Mouse (Mus musculus) liver, embryonic 13.5 days (tissue): ENCODE measurements around the gene Llgl2. TPM values are rescaled to one million over a fixed set of nuclear protein-coding genes. Genes with fewer than 3 reads are reported as not detected.

Source experiments
- ATAC-seq: fragments of 200-750 bp; cut with Nextera tagmentation; 2 replicates; pipeline ENCODE4 v1.8.0; 2017; ENCODE audit warnings: low read depth, mild to moderate bottlenecking, moderate number of reproducible peaks, moderate library complexity
- DNase-seq: peaks from one replicate; pipeline ENCODE4 v3.0.0; 2022
- H3K27ac ChIP-seq: fragments of 300-500 bp; sonication (generic); 2 replicates; pipeline ENCODE4 v1.5.1; 2015; ENCODE audit warnings: moderate library complexity, mild to moderate bottlenecking, inconsistent platforms
- H3K27me3 ChIP-seq: fragments of 300-500 bp; sonication (generic); 2 replicates; pipeline ENCODE4 v1.6.1; 2015; ENCODE audit warnings: mild to moderate bottlenecking, inconsistent platforms
- H3K36me3 ChIP-seq: fragments of 300-500 bp; sonication (generic); 2 replicates; pipeline ENCODE4 v1.6.1; 2015; ENCODE audit warnings: mild to moderate bottlenecking, inconsistent platforms
- H3K4me1 ChIP-seq: fragments of 300-500 bp; sonication (generic); replicated peaks from 2 replicates; pipeline ENCODE4 v1.6.1; 2015; ENCODE audit warnings: inconsistent platforms
- H3K4me2 ChIP-seq: fragments of 300-500 bp; sonication (generic); 2 replicates; pipeline ENCODE4 v1.6.1; 2015; ENCODE audit warnings: inconsistent platforms, mild to moderate bottlenecking, moderate library complexity
- H3K4me3 ChIP-seq: fragments of 300-500 bp; sonication (generic); replicated peaks from 2 replicates; pipeline ENCODE4 v1.5.1; 2015; ENCODE audit warnings: mild to moderate bottlenecking, inconsistent platforms
- H3K9ac ChIP-seq: fragments of 300-500 bp; sonication (generic); 2 replicates; pipeline ENCODE4 v1.6.1; 2015; ENCODE audit warnings: mild to moderate bottlenecking, inconsistent platforms
- H3K9me3 ChIP-seq: fragments of 300-500 bp; sonication (generic); replicated peaks from 2 replicates; pipeline ENCODE4 v1.6.1; 2016; ENCODE audit warnings: inconsistent platforms
- WGBS: fragments of 180-500 bp; shearing (Covaris S2); methylation state at CpG from one replicate; pipeline ENCODE4 v1.1.7; 2015; ENCODE audit not compliant: insufficient replicate concordance; 5-methylcytosine and 5-hydroxymethylcytosine counted together
- polyA plus RNA-seq: library from polyadenylated mRNA; unstranded; fragments of >200 nt; fragmentation: Nextera tagmentation; extraction: Ambion mirVana; gene quantifications from 2 replicates; pipeline ENCODE4 v1.2.1, GENCODE M21; 2015

Gene Llgl2
- polyA plus RNA-seq, 1 experiment from 2014 or later = 9.8 TPM

DNA sequence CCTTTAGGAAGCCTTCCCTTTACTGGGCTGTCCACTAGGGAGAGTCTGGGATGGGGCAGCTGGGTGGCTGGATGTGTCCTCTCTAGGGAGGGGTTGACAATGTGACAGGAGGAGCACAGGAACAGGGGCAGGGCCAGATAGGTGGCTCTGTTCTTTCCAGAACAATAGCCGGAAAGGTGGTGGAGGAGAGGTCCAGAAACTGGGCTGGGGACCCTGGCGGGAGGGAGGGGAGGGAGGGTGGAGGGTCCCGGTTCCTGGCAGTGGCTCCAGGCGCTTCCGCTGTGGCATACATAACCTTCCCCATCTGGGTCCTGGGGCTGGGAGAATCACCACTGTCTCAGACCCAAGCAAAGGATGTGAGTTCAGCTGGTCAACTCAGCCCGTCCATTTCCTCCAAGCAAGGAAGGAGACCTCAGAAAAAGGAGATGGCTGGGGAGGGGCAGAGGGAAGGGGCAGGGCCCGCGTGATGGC, 14.5 kb upstream of the Llgl2 start:
- peak overlapping the region; percentile 24 for H3K9ac ChIP-seq
- peak overlapping the region; percentile 50 for H3K27ac ChIP-seq
- no peak overlapping the region for H3K4me3 ChIP-seq
- H3K9me3 ChIP-seq = no peaks in the 10 kb centered on the region
- H3K4me2 ChIP-seq = peak overlapping the region; percentile 95
- H3K4me1 ChIP-seq = peaks cover 91% of the 10 kb centered on the region
- ATAC-seq (no peak), DNase-seq (no peak)
- H3K36me3 ChIP-seq = peaks cover 48% of the 10 kb centered on the region
- 48% methylated on average over 8 of the region's 8 CpGs for WGBS
- H3K27me3 ChIP-seq = no peaks in the 10 kb centered on the region

GRCm38 (mm10) chr11:115810377-115810776, 13.5 kb upstream of the Llgl2 start:
- Histone ChIP-seq H3K27me3 (no peaks in the 10 kb centered on the region), H3K4me3 (peak overlapping the region; percentile 6; the same call in 1 of the 2 replicates), H3K36me3 (peaks cover 38% of the 10 kb centered on the region), H3K4me2 (peak overlapping the region; percentile 95), H3K27ac (peak overlapping the region; percentile 50), H3K9me3 (no peaks in the 10 kb centered on the region), H3K4me1 (peaks cover 86% of the 10 kb centered on the region), H3K9ac (peak overlapping the region; percentile 40)
- ATAC-seq (no peak), DNase-seq (no peak)
- 79% methylated on average over 14 of the region's 14 CpGs for WGBS

DNA sequence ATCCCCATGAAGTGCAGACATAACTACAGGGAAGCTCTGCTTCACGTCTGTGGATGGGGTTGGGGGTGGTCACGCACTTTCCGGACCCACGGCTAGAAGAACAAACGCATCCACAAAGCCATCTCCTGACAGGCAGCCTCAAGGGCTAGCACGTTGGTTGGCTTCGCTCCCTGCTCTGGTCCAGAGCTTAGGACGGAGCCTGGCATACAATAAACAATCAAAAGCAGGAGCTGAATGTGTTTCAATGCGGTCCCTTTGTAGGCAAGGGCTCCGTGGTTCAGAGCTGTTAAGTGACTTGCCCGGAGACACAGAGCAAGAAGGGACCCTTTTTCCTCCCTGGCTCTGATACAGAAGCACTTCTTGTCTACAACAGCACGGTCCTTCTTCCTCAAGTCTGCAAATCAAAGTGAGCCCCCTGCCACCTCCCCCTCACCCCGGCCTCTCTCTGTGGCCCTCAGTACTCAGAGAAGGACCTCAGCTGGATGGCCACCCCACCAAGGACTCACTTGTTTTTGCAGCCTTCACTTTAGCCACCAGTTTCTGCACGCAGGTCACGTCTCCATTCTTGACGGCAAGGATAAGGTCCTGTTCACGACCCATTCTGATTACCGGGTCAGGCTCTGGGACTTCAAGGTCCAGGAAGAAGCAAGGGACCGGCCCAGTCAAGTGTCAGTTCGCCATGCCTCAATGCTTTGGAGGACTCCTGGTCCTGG, 12.3 kb upstream of the Llgl2 start:
- Histone ChIP-seq H3K27ac (peak overlapping the region; percentile 15; the same call in 1 of the 2 replicates), H3K27me3 (no peaks in the 10 kb centered on the region), H3K4me3 (peak overlapping the region; percentile 76), H3K36me3 (peaks cover 35% of the 10 kb centered on the region), H3K9ac (peak overlapping the region; percentile 87; the same call in 1 of the 2 replicates), H3K4me1 (peaks cover 87% of the 10 kb centered on the region), H3K9me3 (no peaks in the 10 kb centered on the region), H3K4me2 (peak overlapping the region; percentile 95)
- no peak for DNase-seq
- WGBS = 86% methylated on average over 20 of the region's 20 CpGs
- no peak for ATAC-seq

DNA sequence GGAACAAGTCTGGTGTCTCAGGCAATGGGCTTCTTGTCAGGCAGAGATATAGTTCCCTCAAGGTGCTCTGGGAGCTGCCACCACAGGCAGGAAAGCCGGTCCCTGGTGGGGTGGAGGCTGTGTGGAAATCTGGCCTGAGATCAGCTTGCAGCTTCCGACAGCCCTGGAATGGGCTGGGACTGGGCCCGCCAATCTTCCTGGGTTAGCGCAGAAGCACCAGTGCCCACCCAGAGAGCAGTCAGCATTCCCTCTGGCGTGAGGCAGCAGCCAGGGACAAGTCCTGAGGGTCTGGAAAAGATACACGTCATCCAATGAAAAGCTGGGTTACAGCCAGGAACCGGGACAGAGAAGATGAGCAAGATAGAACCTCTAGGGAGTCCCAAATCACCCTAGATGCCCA, 11.8 kb upstream of the Llgl2 start:
- H3K9ac ChIP-seq = peak overlapping the region; percentile 87
- peaks cover 33% of the 10 kb centered on the region for H3K36me3 ChIP-seq
- no peak for DNase-seq
- no peak for ATAC-seq
- peak overlapping the region; percentile 84 for H3K27ac ChIP-seq
- no peaks in the 10 kb centered on the region for H3K9me3 ChIP-seq
- peaks cover 82% of the 10 kb centered on the region for H3K4me1 ChIP-seq
- peak overlapping the region; percentile 95 for H3K4me2 ChIP-seq
- 70% methylated on average over 7 of the region's 7 CpGs for WGBS
- H3K27me3 ChIP-seq = no peaks in the 10 kb centered on the region
- H3K4me3 ChIP-seq = peak overlapping the region; percentile 76

- no peaks in the 10 kb centered on the region for H3K9me3 ChIP-seq
- peak overlapping the region; percentile 84 for H3K27ac ChIP-seq
- H3K4me1 ChIP-seq = peaks cover 75% of the 10 kb centered on the region
- H3K9ac ChIP-seq = peak overlapping the region; percentile 87
- 11% methylated on average over 28 of the region's 28 CpGs for WGBS
- H3K36me3 ChIP-seq = peaks cover 31% of the 10 kb centered on the region
- H3K4me2 ChIP-seq = peak overlapping the region; percentile 95
- peak overlapping the region; percentile 76 for H3K4me3 ChIP-seq
- DNase-seq (no peak), ATAC-seq (peak; percentile 2)
- H3K27me3 ChIP-seq = no peaks in the 10 kb centered on the region
Measured at GRCm38 (mm10) chr11:115812533-115813420, 11.1 kb upstream of the Llgl2 start.

DNA sequence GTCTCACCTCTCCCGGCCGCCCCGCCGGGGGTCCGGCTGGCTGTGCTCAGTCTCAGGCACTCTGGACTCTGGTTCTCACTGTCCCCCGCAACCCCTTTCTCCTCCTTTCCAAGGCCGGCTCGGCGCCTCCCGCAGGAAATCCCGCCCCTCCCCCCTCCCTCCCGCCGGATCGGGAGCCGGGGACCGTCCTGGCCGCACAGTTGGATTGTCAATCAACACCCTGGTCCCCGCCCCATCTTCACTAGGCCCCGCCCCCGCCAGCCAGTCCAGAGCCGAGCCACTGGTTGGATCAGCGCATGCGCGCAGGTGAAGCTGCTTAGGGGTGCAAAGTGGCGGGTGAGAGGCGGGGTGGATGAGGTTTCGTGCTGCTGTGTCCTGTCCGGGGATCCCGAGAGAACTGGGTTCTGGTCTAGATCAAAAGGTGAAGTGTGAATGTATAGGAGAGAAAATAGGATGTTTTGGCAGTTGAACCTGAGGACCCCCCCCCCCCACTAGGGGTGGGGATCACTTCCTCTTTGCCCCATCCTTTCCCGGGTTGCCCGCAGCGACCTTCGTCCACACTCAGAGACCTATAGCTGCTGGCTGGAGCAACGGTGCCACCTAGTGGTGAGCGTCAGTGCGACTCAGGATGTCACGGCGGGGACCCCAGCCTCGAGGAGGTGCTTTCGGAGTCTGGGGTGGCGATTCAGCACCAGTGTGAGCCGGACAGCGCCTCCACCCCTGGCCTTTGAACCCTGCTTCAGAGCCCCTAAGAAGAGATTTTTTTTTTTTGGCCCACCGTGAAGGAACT, 10.1 kb upstream of the Llgl2 start, which contains the start of gene Caskin2:
TSS of gene Caskin2 (minus strand) at position 133 of the 790 bp plus-strand sequence.
- peaks cover 65% of the 10 kb centered on the region for H3K4me1 ChIP-seq
- no peaks in the 10 kb centered on the region for H3K27me3 ChIP-seq
- peak within 1 kb of the TSS; percentile 76 for H3K4me3 ChIP-seq
- H3K36me3 ChIP-seq = peaks cover 38% of the 10 kb centered on the region
- H3K9ac ChIP-seq = peak within 1 kb of the TSS; percentile 87
- H3K27ac ChIP-seq = peak within 1 kb of the TSS; percentile 84
- peak within 1 kb of the TSS; percentile 95 for H3K4me2 ChIP-seq
- ATAC-seq (peak; percentile 88), DNase-seq (peak; percentile 93)
- H3K9me3 ChIP-seq = no peaks in the 10 kb centered on the region
- under 1% methylated on average over 43 of the region's 44 CpGs for WGBS

DNA sequence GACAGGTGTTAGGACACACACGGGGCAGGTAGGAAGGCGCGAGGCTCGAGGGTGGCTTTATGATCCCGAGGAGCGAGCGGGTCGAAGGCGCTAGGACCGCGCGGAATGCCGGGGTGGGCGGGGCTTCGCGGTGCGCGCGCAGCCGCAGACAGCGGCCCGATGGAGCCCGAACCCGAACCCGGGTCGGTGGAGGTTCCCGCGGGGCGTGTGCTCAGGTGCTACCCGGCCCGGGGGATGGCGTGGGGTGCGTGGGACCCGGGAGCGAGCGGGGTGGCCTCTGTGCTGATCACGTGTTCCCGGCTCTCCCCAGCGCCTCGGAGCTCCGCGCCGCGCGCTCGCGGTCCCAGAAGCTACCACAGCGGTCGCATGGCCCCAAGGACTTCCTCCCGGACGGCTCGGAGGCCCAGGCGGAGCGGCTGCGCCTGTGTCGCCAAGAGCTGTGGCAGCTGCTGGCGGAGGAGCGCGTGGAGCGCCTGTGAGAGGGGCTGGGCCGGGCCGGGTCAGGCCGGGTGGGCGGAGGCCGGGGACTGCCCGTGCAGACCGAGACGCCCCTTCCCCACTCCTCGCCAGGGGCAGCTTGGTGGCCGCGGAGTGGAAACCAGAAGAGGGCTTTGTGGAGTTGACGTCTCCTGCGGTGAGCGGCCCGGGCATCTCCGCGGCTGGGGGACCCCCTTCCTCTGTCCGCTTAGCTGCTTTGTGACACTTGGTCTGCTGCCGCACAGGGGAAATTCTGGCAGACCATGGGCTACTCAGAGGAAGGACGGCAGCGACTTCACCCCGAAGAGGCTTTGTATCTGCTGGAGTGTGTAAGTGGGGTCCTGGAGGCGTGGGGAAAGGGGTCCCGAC, 9.0 kb upstream of the Llgl2 start, which contains the start of gene Tsen54:
TSS of gene Tsen54 (plus strand) at position 120 of the 846 bp plus-strand sequence.
- Histone ChIP-seq H3K9me3 (no peaks in the 10 kb centered on the region), H3K4me1 (peaks cover 54% of the 10 kb centered on the region), H3K9ac (peak within 1 kb of the TSS; percentile 87), H3K4me3 (peak within 1 kb of the TSS; percentile 76), H3K36me3 (peaks cover 44% of the 10 kb centered on the region), H3K27ac (peak within 1 kb of the TSS; percentile 81), H3K4me2 (peak within 1 kb of the TSS; percentile 95), H3K27me3 (no peaks in the 10 kb centered on the region)
- WGBS = under 1% methylated on average over 84 of the region's 84 CpGs
- peak; percentile 81 for DNase-seq
- ATAC-seq = peak; percentile 54

DNA sequence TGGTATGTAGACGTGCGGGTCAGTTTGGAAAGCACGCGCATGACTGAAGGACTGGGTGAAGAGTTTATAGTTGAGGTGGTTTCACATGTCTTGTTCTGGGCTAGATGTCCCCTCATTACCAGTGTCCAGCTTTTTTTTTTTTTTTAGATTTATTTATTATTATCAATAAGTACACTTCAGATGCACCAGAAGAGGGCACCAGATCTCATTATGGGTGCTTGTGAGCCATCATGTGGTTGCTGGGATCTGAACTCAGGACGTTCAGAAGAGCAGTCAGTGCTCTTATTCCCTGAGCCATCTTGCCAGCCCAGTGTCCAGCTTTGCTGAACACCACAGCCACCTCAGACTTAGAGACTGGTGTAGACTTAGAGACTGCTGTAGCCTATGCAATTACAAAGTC, 6.5 kb upstream of the Llgl2 start:
- Histone ChIP-seq H3K4me2 (no peak overlapping the region), H3K27me3 (no peaks in the 10 kb centered on the region), H3K9ac (no peak overlapping the region), H3K27ac (no peak overlapping the region), H3K9me3 (no peaks in the 10 kb centered on the region), H3K4me1 (peaks cover 29% of the 10 kb centered on the region), H3K4me3 (no peak overlapping the region), H3K36me3 (peaks cover 51% of the 10 kb centered on the region)
- DNase-seq = no peak
- no peak for ATAC-seq
- WGBS = 87% methylated on average over 5 of the region's 5 CpGs

GRCm38 (mm10) chr11:115819915-115820623, 3.8 kb upstream of the Llgl2 start:
- H3K27me3 ChIP-seq = no peaks in the 10 kb centered on the region
- ATAC-seq (no peak), DNase-seq (no peak)
- peak overlapping the region; percentile 19; the same call in 1 of the 2 replicates for H3K9ac ChIP-seq
- 89% methylated on average over 16 of the region's 16 CpGs for WGBS
- no peaks in the 10 kb centered on the region for H3K9me3 ChIP-seq
- H3K36me3 ChIP-seq = peaks cover 55% of the 10 kb centered on the region
- H3K27ac ChIP-seq = no peak overlapping the region
- no peak overlapping the region for H3K4me3 ChIP-seq
- peaks cover 33% of the 10 kb centered on the region for H3K4me1 ChIP-seq
- no peak overlapping the region for H3K4me2 ChIP-seq
